Mouse (Mus musculus) cerebellum, postnatal 36 days (tissue): ENCODE results near the gene Pdzk1ip1.
A peak's percentile ranks its signal among the peaks of the same experiment; 100 is the strongest.

Experiments
- DNase-seq, 2 experiments: peaks; one replicate each; pipeline ENCODE4 v3.0.0; 2021 to 2022; ENCODE audit warnings: mixed read lengths in 2 of 2

Pdzk1ip1 gene

DNA sequence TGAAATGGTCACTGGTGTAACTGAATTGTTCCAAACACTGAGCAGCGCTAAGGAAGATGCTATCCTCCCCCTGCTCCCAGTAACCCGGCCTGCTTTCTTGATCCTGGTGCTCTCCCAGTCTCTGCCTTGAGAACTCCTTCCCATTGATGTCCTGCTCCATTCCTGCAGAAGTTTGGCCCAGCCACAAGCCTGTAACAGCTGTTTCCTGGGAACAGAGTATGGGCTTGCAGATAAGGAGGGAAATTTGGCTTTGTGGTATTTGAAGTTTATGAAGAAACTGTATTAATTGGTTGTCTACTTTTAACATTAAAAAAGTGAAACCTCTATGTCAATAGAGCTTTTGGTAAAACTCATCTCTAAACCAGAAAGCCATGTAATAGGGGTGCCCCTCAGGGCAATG lies 35.0 kb downstream of the Pdzk1ip1 start:
- no peak for DNase-seq

- no peak for DNase-seq
Measured at GRCm38 (mm10) chr4:115124713-115125112, 36.2 kb downstream of the Pdzk1ip1 start.

GRCm38 (mm10) chr4:115133085-115133484 lies 44.6 kb downstream of the Pdzk1ip1 start:
- DNase-seq = peak in 1 of 2 experiments; percentile 7

GRCm38 (mm10) chr4:115133621-115134295 lies 45.2 kb downstream of the Pdzk1ip1 start, which contains the start of gene Cyp4x1:
Gene Cyp4x1 (minus strand): TSS chr4:115134281.
- peak; percentile 78 for DNase-seq

DNA sequence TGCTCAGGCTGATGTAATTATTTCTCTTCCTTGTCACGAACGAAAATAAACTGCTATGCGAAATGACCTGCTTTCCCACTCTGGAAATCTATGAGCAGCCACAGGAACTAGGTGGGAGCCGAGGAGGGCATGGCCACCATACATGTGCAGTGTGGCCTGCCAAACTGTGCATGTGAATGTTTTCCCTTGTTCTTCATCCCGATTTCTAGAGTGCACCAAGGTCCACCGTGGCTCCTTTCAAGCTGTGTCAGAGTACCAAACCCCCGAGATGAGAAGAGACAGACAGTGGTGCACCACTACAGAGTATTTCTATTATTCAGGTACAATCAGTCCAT lies 45.8 kb downstream of the Pdzk1ip1 start:
- DNase-seq = peak; percentile 10 to 35
